Mouse (Mus musculus): Measurements from ENCODE around the gene Ambra1.

GRCm38 (mm10) chr2:91727011-91727410, 2.9 kb upstream of the Ambra1 start:
- TF ChIP-seq HCFC1 (IDR thresholded peaks at IDR 0.05; ENCODE audit: borderline replicate concordance, insufficient read depth, low read length) (no peak), CHD2 (IDR thresholded peaks at IDR 0.05; ENCODE audit: low read depth, low read length) (no peak), MAFK (IDR thresholded peaks at IDR 0.05; ENCODE audit: insufficient read depth, low read depth, low read length) (no peak)

All from ES-E14 (cell line).